ENCODE assay signal across 17 mouse cellular contexts in the genomic region with DNA sequence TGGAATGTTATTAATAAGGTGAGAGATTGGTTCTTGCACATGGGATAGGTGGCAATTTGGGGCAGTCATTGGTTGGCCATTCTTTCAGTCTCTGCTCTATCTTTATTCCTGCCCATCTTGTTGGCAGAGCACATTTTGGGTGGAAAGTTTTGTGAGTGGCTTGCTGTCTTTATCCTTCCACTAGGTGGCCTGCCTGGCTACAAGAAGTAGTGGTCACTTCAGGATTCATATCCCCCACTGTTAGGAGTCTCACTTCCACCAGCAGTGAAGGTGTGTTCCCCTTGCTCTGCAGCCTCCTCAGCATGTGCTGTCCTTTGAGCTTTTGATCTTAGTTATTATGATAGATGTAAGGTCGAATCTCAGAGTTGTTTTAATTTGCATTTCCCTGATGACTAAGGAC. TPM values are rescaled to one million over a fixed set of nuclear protein-coding genes. Genes with fewer than 3 reads are reported as not detected.
DNase-seq lines count a peak whose midpoint lies in the region; ATAC-seq and TF ChIP-seq lines count a peak whose summit lies in the region.
"Had no signal": no experiment of that assay in that cellular context is flagged by ENCODE, and none has a peak within 500 bp of the region (broad histone marks: within the 10 kb centered on the region; RNA-seq: fewer than 3 reads in every experiment).

No protein-coding gene starts in this region.

- H3K4me3 ChIP-seq in intestine, postnatal 0 days (ENCODE audit: low read depth, low read length) = no peak overlapping the region
- H3K4me3 ChIP-seq in intestine, embryonic 16.5 days (ENCODE audit: low read length) = no peak overlapping the region
- no peak overlapping the region for H3K4me3 ChIP-seq in midbrain, postnatal 0 days (ENCODE audit: low read depth, low read length)
- H3K4me3 ChIP-seq in midbrain, embryonic 11.5 days (ENCODE audit: low read depth, low read length) = no peak overlapping the region
- H3K4me3 ChIP-seq in stomach, postnatal 0 days (ENCODE audit: low read depth, low read length) = no peak overlapping the region
- H3K4me3 ChIP-seq: forebrain, embryonic 13.5 days; hindbrain, embryonic 15.5 days; limb, embryonic 15.5 days; midbrain, embryonic 12.5 days had no signal

- no peak overlapping the region for H3K4me2 ChIP-seq in intestine, postnatal 0 days (replicated peaks; ENCODE audit: low read depth)
- H3K4me2 ChIP-seq in intestine, embryonic 16.5 days (ENCODE audit: low read depth, low read length) = no peak overlapping the region
- H3K4me2 ChIP-seq in midbrain, postnatal 0 days (ENCODE audit: low read depth, low read length, poor library complexity, severe bottlenecking) = no peak overlapping the region
- H3K4me2 ChIP-seq in midbrain, embryonic 11.5 days = no peak overlapping the region
- H3K4me2 ChIP-seq in stomach, postnatal 0 days (replicated peaks; ENCODE audit: low read depth) = no peak overlapping the region
- H3K4me2 ChIP-seq: forebrain, embryonic 13.5 days; hindbrain, embryonic 15.5 days; limb, embryonic 15.5 days; midbrain, embryonic 12.5 days had no signal

- no peaks in the 10 kb centered on the region for H3K4me1 ChIP-seq in intestine, postnatal 0 days (replicated peaks; ENCODE audit: control insufficient read depth, insufficient read depth, low read length)
- H3K4me1 ChIP-seq in intestine, embryonic 16.5 days (ENCODE audit: control insufficient read depth, insufficient read depth, low read length) = peaks cover 15% of the 10 kb centered on the region
- no peaks in the 10 kb centered on the region for H3K4me1 ChIP-seq in midbrain, postnatal 0 days (ENCODE audit: insufficient read depth, low read length)
- H3K4me1 ChIP-seq in midbrain, embryonic 11.5 days (ENCODE audit: control insufficient read depth, insufficient read depth, low read length) = no peaks in the 10 kb centered on the region
- H3K4me1 ChIP-seq in stomach, postnatal 0 days (replicated peaks; ENCODE audit: control insufficient read depth, insufficient read depth) = no peaks in the 10 kb centered on the region
- H3K4me1 ChIP-seq: limb, embryonic 15.5 days; midbrain, embryonic 12.5 days had no signal

- no peak for TF ChIP-seq POLR2A in brain, embryonic 14.5 days (IDR thresholded peaks at IDR 0.05; ENCODE audit: borderline replicate concordance, extremely low read depth, insufficient read depth, insufficient read length, poor library complexity, severe bottlenecking)

- DNase-seq in midbrain, postnatal 0 days (ENCODE audit: low spot score) = no peak
- no peak for DNase-seq in midbrain, embryonic 11.5 days (ENCODE audit: low spot score, missing footprints)
- no peak for DNase-seq in brain, embryonic 14.5 days (ENCODE audit: low read depth)
- DNase-seq in stomach, postnatal 0 days (ENCODE audit: low spot score) = no peak
- no peak for DNase-seq in lung, postnatal 25 days (ENCODE audit: low spot score)
- DNase-seq in right cerebral cortex, postnatal 4 days = no peak
- DNase-seq: adrenal gland, postnatal 36 days; cerebellum, adult 18-20 months; embryo, embryonic 11 days; kidney, adult 9 months; thymus, adult 18-20 months had no signal

- peak; percentile 46 for TF ChIP-seq CTCF in intestine, postnatal 0 days (IDR thresholded peaks at IDR 0.05; ENCODE audit: low read depth)
- TF ChIP-seq CTCF in midbrain, postnatal 0 days (IDR thresholded peaks at IDR 0.05) = peak; percentile 34
- peak; percentile 14; the same call in 1 of the 2 replicates for TF ChIP-seq CTCF in brain, embryonic 14.5 days (IDR thresholded peaks at IDR 0.05; ENCODE audit: borderline replicate concordance, extremely low read depth, insufficient read depth, insufficient read length)
- peak; percentile 38 for TF ChIP-seq CTCF in stomach, postnatal 0 days (IDR thresholded peaks at IDR 0.05; ENCODE audit: low read depth)

- no peaks in the 10 kb centered on the region for H3K27me3 ChIP-seq in intestine, postnatal 0 days (replicated peaks; ENCODE audit: control insufficient read depth, insufficient read depth, low read length)
- no peaks in the 10 kb centered on the region for H3K27me3 ChIP-seq in intestine, embryonic 16.5 days (replicated peaks; ENCODE audit: control insufficient read depth, insufficient read depth, low read length)
- H3K27me3 ChIP-seq in midbrain, postnatal 0 days (ENCODE audit: insufficient read depth, low read length) = no peaks in the 10 kb centered on the region
- no peaks in the 10 kb centered on the region for H3K27me3 ChIP-seq in midbrain, embryonic 11.5 days (ENCODE audit: control insufficient read depth, insufficient read depth, low read length)
- H3K27me3 ChIP-seq in stomach, postnatal 0 days (ENCODE audit: control insufficient read depth, insufficient read depth, low read length) = no peaks in the 10 kb centered on the region
- H3K27me3 ChIP-seq: forebrain, embryonic 13.5 days; hindbrain, embryonic 15.5 days; limb, embryonic 15.5 days; midbrain, embryonic 12.5 days had no signal

- ATAC-seq in intestine, postnatal 0 days = no peak
- ATAC-seq in intestine, embryonic 16.5 days = no peak
- no peak for ATAC-seq in midbrain, postnatal 0 days (ENCODE audit: low FRiP score)
- no peak for ATAC-seq in midbrain, embryonic 11.5 days (ENCODE audit: low FRiP score)
- no peak for ATAC-seq in stomach, postnatal 0 days (ENCODE audit: low FRiP score, low TSS enrichment)
- ATAC-seq: forebrain, embryonic 13.5 days had no signal

- H3K27ac ChIP-seq in intestine, postnatal 0 days (ENCODE audit: low read depth, low read length) = no peak overlapping the region
- no peak overlapping the region for H3K27ac ChIP-seq in intestine, embryonic 16.5 days (ENCODE audit: low read length)
- H3K27ac ChIP-seq in midbrain, postnatal 0 days (ENCODE audit: low read depth, low read length) = no peak overlapping the region
- no peak overlapping the region for H3K27ac ChIP-seq in midbrain, embryonic 11.5 days (ENCODE audit: low read depth, low read length)
- H3K27ac ChIP-seq in stomach, postnatal 0 days (replicated peaks) = no peak overlapping the region
- H3K27ac ChIP-seq: forebrain, embryonic 13.5 days; hindbrain, embryonic 15.5 days; limb, embryonic 15.5 days; midbrain, embryonic 12.5 days had no signal

- TF ChIP-seq EP300 in stomach, postnatal 0 days (optimal IDR thresholded peaks at IDR 0.05) = no peak

- H3K36me3 ChIP-seq in intestine, postnatal 0 days (ENCODE audit: control insufficient read depth, insufficient read depth) = no peaks in the 10 kb centered on the region
- no peaks in the 10 kb centered on the region for H3K36me3 ChIP-seq in intestine, embryonic 16.5 days (ENCODE audit: control insufficient read depth, insufficient read depth, low read length)
- no peaks in the 10 kb centered on the region for H3K36me3 ChIP-seq in midbrain, postnatal 0 days (ENCODE audit: insufficient read depth, low read length)
- no peaks in the 10 kb centered on the region for H3K36me3 ChIP-seq in midbrain, embryonic 11.5 days (ENCODE audit: control insufficient read depth, insufficient read depth, low read length)
- no peaks in the 10 kb centered on the region for H3K36me3 ChIP-seq in stomach, postnatal 0 days (ENCODE audit: control insufficient read depth, insufficient read depth, low read length)
- H3K36me3 ChIP-seq: hindbrain, embryonic 15.5 days; limb, embryonic 15.5 days; midbrain, embryonic 12.5 days had no signal

- no peak overlapping the region for H3K9ac ChIP-seq in intestine, postnatal 0 days (ENCODE audit: low read depth, low read length)
- H3K9ac ChIP-seq in intestine, embryonic 16.5 days (ENCODE audit: low read depth, low read length) = no peak overlapping the region
- H3K9ac ChIP-seq in midbrain, postnatal 0 days (replicated peaks; ENCODE audit: low read length, poor library complexity, severe bottlenecking) = no peak overlapping the region
- H3K9ac ChIP-seq in midbrain, embryonic 11.5 days (ENCODE audit: low read length) = no peak overlapping the region
- no peak overlapping the region for H3K9ac ChIP-seq in stomach, postnatal 0 days (ENCODE audit: low read length)
- H3K9ac ChIP-seq: forebrain, embryonic 13.5 days; hindbrain, embryonic 15.5 days; limb, embryonic 15.5 days; midbrain, embryonic 12.5 days had no signal

- 50% methylated on average over 1 of the region's 1 CpGs for WGBS in intestine, postnatal 0 days
- 68% methylated on average over 1 of the region's 1 CpGs for WGBS in intestine, embryonic 16.5 days
- WGBS in midbrain, postnatal 0 days = 71% methylated on average over 1 of the region's 1 CpGs
- WGBS in midbrain, embryonic 11.5 days = 86% methylated on average over 1 of the region's 1 CpGs
- 73% methylated on average over 1 of the region's 1 CpGs for WGBS in stomach, postnatal 0 days

- no peaks in the 10 kb centered on the region for H3K9me3 ChIP-seq in intestine, postnatal 0 days (ENCODE audit: control insufficient read depth)
- no peaks in the 10 kb centered on the region for H3K9me3 ChIP-seq in intestine, embryonic 16.5 days (ENCODE audit: control insufficient read depth, low read length)
- H3K9me3 ChIP-seq in midbrain, postnatal 0 days (ENCODE audit: low read length) = no peaks in the 10 kb centered on the region
- no peaks in the 10 kb centered on the region for H3K9me3 ChIP-seq in midbrain, embryonic 11.5 days (ENCODE audit: control insufficient read depth, low read length)
- H3K9me3 ChIP-seq in stomach, postnatal 0 days (ENCODE audit: control insufficient read depth, low read length) = no peaks in the 10 kb centered on the region
- H3K9me3 ChIP-seq: forebrain, embryonic 13.5 days; hindbrain, embryonic 15.5 days; limb, embryonic 15.5 days; midbrain, embryonic 12.5 days had no signal

RNA-seq across cellular contexts. Expression of gene Edem1, which starts 19.7 kb away (rescaled TPM):
- 40.4 and 41.3 TPM in 2 replicates for polyA plus RNA-seq in intestine, postnatal 0 days (2015; fragmentation: Nextera tagmentation; extraction: Ambion mirVana)
- polyA plus RNA-seq in intestine, embryonic 16.5 days (2015; fragmentation: Nextera tagmentation; extraction: Ambion mirVana) = 28.9 and 42.9 TPM in 2 replicates
- 11.3 and 13.4 TPM in 2 replicates for total RNA-seq in midbrain, postnatal 0 days (2014; rRNA removed)
- 3.1 and 3.7 TPM in 2 replicates for polyA plus RNA-seq in midbrain, postnatal 0 days (2015; fragmentation: Nextera tagmentation; extraction: Ambion mirVana)
- polyA plus RNA-seq in midbrain, embryonic 11.5 days (2014; fragmentation: Nextera tagmentation; extraction: Ambion mirVana) = 20.5 and 21.7 TPM in 2 replicates
- polyA plus RNA-seq in brain, embryonic 14.5 days (2012; rRNA removed) = 10.9 and 12.8 TPM in 2 replicates
- 34.8 and 35.8 TPM in 2 replicates for polyA plus RNA-seq in stomach, postnatal 0 days (2015; fragmentation: Nextera tagmentation; extraction: Ambion mirVana)

RNA-seq across cellular contexts. Expression of gene Arl8b, which starts 25.9 kb away (rescaled TPM):
- polyA plus RNA-seq in intestine, postnatal 0 days (2015; fragmentation: Nextera tagmentation; extraction: Ambion mirVana) = 59.5 and 59.6 TPM in 2 replicates
- 105 and 110 TPM in 2 replicates for polyA plus RNA-seq in intestine, embryonic 16.5 days (2015; fragmentation: Nextera tagmentation; extraction: Ambion mirVana)
- 73.1 and 73.9 TPM in 2 replicates for total RNA-seq in midbrain, postnatal 0 days (2014; rRNA removed)
- 89.6 and 105 TPM in 2 replicates for polyA plus RNA-seq in midbrain, postnatal 0 days (2015; fragmentation: Nextera tagmentation; extraction: Ambion mirVana)
- polyA plus RNA-seq in midbrain, embryonic 11.5 days (2014; fragmentation: Nextera tagmentation; extraction: Ambion mirVana) = 84.3 and 94.5 TPM in 2 replicates
- polyA plus RNA-seq in brain, embryonic 14.5 days (2012; rRNA removed) = 29.5 and 43.5 TPM in 2 replicates
- polyA plus RNA-seq in stomach, postnatal 0 days (2015; fragmentation: Nextera tagmentation; extraction: Ambion mirVana) = 57.5 and 60.5 TPM in 2 replicates
